27 mouse cellular contexts compared by ENCODE assay signal in the genomic region with DNA sequence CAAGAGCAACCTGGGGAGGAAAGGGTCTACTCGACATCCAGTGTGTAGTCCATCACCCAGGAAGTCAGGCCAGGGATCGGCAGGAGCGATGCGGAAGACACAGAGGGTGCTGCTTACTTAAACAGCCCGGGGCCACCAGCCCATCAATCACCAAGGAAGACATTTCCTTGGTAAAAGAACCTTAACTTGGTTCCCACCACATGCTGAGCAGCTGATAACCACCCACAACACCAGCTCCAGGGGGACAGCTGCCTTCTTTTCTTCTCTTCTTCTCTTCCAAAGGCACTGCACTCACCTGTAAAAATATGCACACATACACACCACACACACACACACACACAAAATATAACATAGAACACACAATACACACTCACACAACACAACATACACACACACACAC. TPM values are rescaled to one million over a fixed set of nuclear protein-coding genes. Genes with fewer than 3 reads are reported as not detected.
DNase-seq lines count a peak whose midpoint lies in the region; ATAC-seq lines count a peak whose summit lies in the region.
"Had no signal": no experiment of that assay in that cellular context is flagged by ENCODE, and none has a peak within 500 bp of the region (broad histone marks: within the 10 kb centered on the region; RNA-seq: fewer than 3 reads in every experiment).

No protein-coding gene starts in this region.

- peak; percentile 31 for DNase-seq in heart, adult 11 months
- DNase-seq in heart, postnatal 14 days: no peak
- no peak for DNase-seq in spleen, postnatal 36 days (ENCODE audit: low spot score in 2 of 2)
- no peak for DNase-seq in right cerebral cortex, postnatal 36 days (ENCODE audit: low spot score in 2 of 2)
- DNase-seq: adrenal gland, adult 2 months; adrenal gland, postnatal 14 days; B cell, adult 2 months; cerebellum, adult 11 months; cerebellum, adult 2 months; cerebellum, adult 9-11 months; cerebellum, postnatal 25 days; embryo, embryonic 11 days; gastrocnemius, postnatal 36 days; heart, postnatal 36 days had no signal

- no peak for ATAC-seq in megakaryocyte, adult 5-6 weeks (ENCODE audit: poor library complexity, severe bottlenecking)
- peak; percentile 30; the same call in 1 of the 2 replicates for ATAC-seq in megakaryocyte-erythroid progenitor cell, adult 5-6 weeks (replicated peaks; ENCODE audit: low FRiP score, low TSS enrichment, poor library complexity, severe bottlenecking)
- ATAC-seq: forebrain, embryonic 13.5 days; forebrain, embryonic 16.5 days; Patski had no signal

- no peaks in the 10 kb centered on the region for H3K9me3 ChIP-seq in megakaryocyte, embryonic 14.5 days
- H3K9me3 ChIP-seq: embryonic facial prominence, embryonic 10.5 days; embryonic facial prominence, embryonic 13.5 days; forebrain, embryonic 13.5 days; G1E; hindbrain, embryonic 10.5 days; hindbrain, embryonic 15.5 days had no signal

- H3K27me3 ChIP-seq in megakaryocyte, embryonic 14.5 days (replicated peaks): no peaks in the 10 kb centered on the region
- H3K27me3 ChIP-seq: CH12.LX; embryonic facial prominence, embryonic 13.5 days; forebrain, embryonic 13.5 days; hindbrain, embryonic 15.5 days; Patski had no signal

- peaks cover 83% of the 10 kb centered on the region for H3K4me1 ChIP-seq in megakaryocyte, embryonic 14.5 days

- H3K4me3 ChIP-seq in megakaryocyte, embryonic 14.5 days (replicated peaks): peak overlapping the region; percentile 76
- H3K4me3 ChIP-seq: embryonic facial prominence, embryonic 10.5 days; embryonic facial prominence, embryonic 13.5 days; erythroblast, embryonic 14.5 days; forebrain, embryonic 13.5 days; hindbrain, embryonic 10.5 days; hindbrain, embryonic 15.5 days had no signal

- intact Hi-C loops in heart, postnatal 14 days (cut with DNase I): no loop called here

- peaks cover 22% of the 10 kb centered on the region for H3K36me3 ChIP-seq in megakaryocyte, embryonic 14.5 days (replicated peaks; ENCODE audit: low read length)
- H3K36me3 ChIP-seq: embryonic facial prominence, embryonic 10.5 days; embryonic facial prominence, embryonic 13.5 days; G1E; hindbrain, embryonic 10.5 days; hindbrain, embryonic 15.5 days had no signal

RNA-seq across cellular contexts. Expression of gene Scamp1, which starts 44.8 kb away (rescaled TPM):
- total RNA-seq in heart, postnatal 14 days (2021): 10 to 100 TPM; 31.2 to 31.8 TPM
- 0.38 and 3.2 TPM in 2 replicates for polyA plus RNA-seq in megakaryocyte, embryonic 14.5 days (2012; ENCODE audit: insufficient read depth, low replicate concordance)
- 14.0 and 14.4 TPM in 2 replicates for total RNA-seq in megakaryocyte, adult 5-6 weeks (2015)
- 6.8 and 7.3 TPM in 2 replicates for total RNA-seq in megakaryocyte, adult 5-6 weeks (2017)
- total RNA-seq in megakaryocyte-erythroid progenitor cell, adult 5-6 weeks (2014; fragmentation: Nextera tagmentation): 9.5 and 12.4 TPM in 2 replicates
- 12.6 and 24.4 TPM in 2 replicates for total RNA-seq in megakaryocyte-erythroid progenitor cell, adult 5-6 weeks (2017)
- total RNA-seq: CH12.LX had no signal
- polyA plus RNA-seq: G1E had no signal
